Mouse (Mus musculus) G1E (cell line): Measurements from ENCODE around the gene Srpk1.

Source experiments
- CTCF ChIP-seq: IDR thresholded peaks from 2 replicates; pipeline ENCODE4 v1.5.1; 2012; ENCODE audit warnings: low read depth, low read length, inconsistent platforms, mixed read lengths
- GATA1 ChIP-seq: IDR thresholded peaks from 2 replicates; pipeline ENCODE4 v1.6.1; 2012; ENCODE audit warnings: borderline replicate concordance, low read length, inconsistent platforms, mixed read lengths
- TAL1 ChIP-seq: conservative IDR thresholded peaks from 2 replicates; pipeline ENCODE4 v1.6.1; 2012; ENCODE audit warnings: low read depth, low read length, inconsistent platforms, mixed read lengths

- TF ChIP-seq CTCF (no peak), GATA1 (no peak), TAL1 (no peak)
Measured at GRCm38 (mm10) chr17:28615332-28615731, 7.2 kb downstream of the Srpk1 start.
